Mouse (Mus musculus): Measurements from ENCODE around the gene Rtl8a. TPM values are rescaled to one million over a fixed set of nuclear protein-coding genes. Genes with fewer than 3 reads are reported as not detected.

The Rtl8a gene
- polyA plus RNA-seq (2017; shearing (Covaris generic)): 33.3 TPM

DNA sequence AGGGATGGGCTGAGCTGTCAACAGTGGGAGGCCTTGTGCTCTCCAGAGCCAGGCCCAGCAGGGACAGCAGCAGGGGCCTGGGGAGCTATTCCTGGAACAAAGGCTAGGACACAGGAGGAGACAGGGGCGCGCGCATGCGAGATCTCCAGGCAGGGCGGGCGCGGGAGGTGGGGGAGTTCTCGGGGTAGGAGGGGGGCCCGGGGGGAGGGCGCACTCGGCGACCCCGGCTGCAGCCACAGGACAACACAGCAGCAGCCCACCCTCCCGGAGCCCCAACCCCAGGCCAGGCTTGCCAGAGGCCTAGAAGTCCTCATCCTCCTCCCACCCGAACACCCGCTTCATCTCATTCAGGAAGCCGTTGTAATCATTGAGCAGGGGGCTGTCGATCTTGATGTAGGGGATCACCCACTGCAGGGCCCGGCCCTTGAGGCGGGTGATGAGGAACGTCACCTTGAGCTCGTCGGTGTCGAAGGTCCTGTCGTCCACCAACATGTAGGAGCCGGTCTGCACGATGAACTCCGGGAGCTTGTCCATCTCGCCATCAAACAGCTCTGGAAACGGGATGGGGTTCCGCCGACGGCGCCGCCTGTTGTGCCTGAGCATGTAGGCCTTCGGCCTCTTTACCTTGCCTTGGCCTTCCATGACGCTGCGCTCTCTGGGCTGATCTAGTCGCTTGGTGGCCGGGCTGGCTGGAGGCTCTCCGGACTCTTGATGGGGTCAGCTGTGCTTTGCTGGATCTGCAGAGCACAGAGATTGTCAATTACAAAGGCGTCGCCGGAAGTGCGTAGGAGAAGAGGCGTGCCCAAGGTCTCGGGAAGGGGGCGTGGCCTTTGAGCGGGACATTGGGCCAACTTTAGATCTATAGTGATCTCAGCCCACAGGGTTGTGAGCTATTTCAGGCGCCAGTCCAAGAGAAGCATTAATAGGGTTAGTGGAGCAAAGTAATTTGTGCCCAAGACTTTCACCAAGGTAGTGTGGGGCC, at the start of gene Rtl8a:
Rtl8a (minus strand) TSS at position 703 of the 982 bp plus-strand sequence.

GRCm38 (mm10) chrX:53670294-53670693, 26.8 kb upstream of the Rtl8a start, which contains the start of gene Rtl8b:
Gene Rtl8b, minus strand, starts transcription at chrX:53670408.

GRCm38 (mm10) chrX:53608879-53609278, 34.6 kb downstream of the Rtl8a start, which contains the start of gene Gm14597:
Gene Gm14597, minus strand, starts transcription at chrX:53608979.

GRCm38 (mm10) chrX:53607242-53608121, 36.0 kb downstream of the Rtl8a start, which contains the start of gene Rtl8c:
Gene Rtl8c, plus strand, starts transcription at chrX:53608032.

Other genes with a start within 250 kb of the Rtl8a start
- gene Etd, start 208.8 kb downstream of the Rtl8a start, polyA plus RNA-seq (2017; shearing (Covaris generic)): not detected
- 30.1 TPM for gene Rtl8c, start 35.6 kb downstream of the Rtl8a start, polyA plus RNA-seq (2017; shearing (Covaris generic))
- not detected for gene Gm14597, start 34.7 kb downstream of the Rtl8a start, polyA plus RNA-seq (2017; shearing (Covaris generic))
- gene Rtl8b, start 26.7 kb upstream of the Rtl8a start, polyA plus RNA-seq (2017; shearing (Covaris generic)): 29.8 TPM
- gene 4930502E18Rik, start 81.1 kb upstream of the Rtl8a start, polyA plus RNA-seq (2017; shearing (Covaris generic)): not detected
- not detected for gene 1700013H16Rik, start 114.1 kb upstream of the Rtl8a start, polyA plus RNA-seq (2017; shearing (Covaris generic))
- not detected for gene Zfp36l3, start 132.7 kb upstream of the Rtl8a start, polyA plus RNA-seq (2017; shearing (Covaris generic))
- 2.9 TPM for gene Xlr, start 154.0 kb upstream of the Rtl8a start, polyA plus RNA-seq (2017; shearing (Covaris generic))

All from activated CD4-positive, CD25-positive, alpha-beta regulatory T cell, adult 9 weeks (primary cell).